Mouse (Mus musculus) hindbrain, embryonic 15.5 days (tissue): Measurements from ENCODE around the gene Sppl3. TPM values are rescaled to one million over a fixed set of nuclear protein-coding genes. Genes with fewer than 3 reads are reported as not detected.
A peak's percentile ranks its signal among the peaks of the same experiment; 100 is the strongest.

Experiments used
- ATAC-seq: fragments of 200-750 bp; cut with Nextera tagmentation; 2 replicates; pipeline ENCODE4 v1.8.0; 2017; ENCODE audit warnings: low read depth, moderate number of reproducible peaks, moderate TSS enrichment; ENCODE audit not compliant: low FRiP score
- H3K27ac ChIP-seq: fragments of 300-500 bp; sonication (generic); replicated peaks from 2 replicates; pipeline ENCODE4 v1.5.1; 2015; ENCODE audit warnings: mild to moderate bottlenecking, inconsistent platforms
- H3K27me3 ChIP-seq: fragments of 300-500 bp; sonication (generic); 2 replicates; pipeline ENCODE4 v1.6.1; 2015; ENCODE audit warnings: control low read depth, inconsistent platforms
- H3K36me3 ChIP-seq: fragments of 300-500 bp; sonication (generic); 2 replicates; pipeline ENCODE4 v1.6.1; 2015; ENCODE audit warnings: control low read depth, inconsistent platforms
- H3K4me1 ChIP-seq: fragments of 300-500 bp; sonication (generic); replicated peaks from 2 replicates; pipeline ENCODE4 v1.6.1; 2015; ENCODE audit warnings: control low read depth, inconsistent platforms
- H3K4me2 ChIP-seq: fragments of 300-500 bp; sonication (generic); 2 replicates; pipeline ENCODE4 v1.6.1; 2015; ENCODE audit warnings: moderate library complexity, mild to moderate bottlenecking, inconsistent platforms
- H3K4me3 ChIP-seq: fragments of 300-500 bp; sonication (generic); 2 replicates; pipeline ENCODE4 v1.5.1; 2015; ENCODE audit warnings: mild to moderate bottlenecking, inconsistent platforms
- H3K9ac ChIP-seq: fragments of 300-500 bp; sonication (generic); 2 replicates; pipeline ENCODE4 v1.6.1; 2015; ENCODE audit warnings: inconsistent platforms
- H3K9me3 ChIP-seq: fragments of 300-500 bp; sonication (generic); 2 replicates; pipeline ENCODE4 v1.6.1; 2016; ENCODE audit warnings: control low read depth, inconsistent platforms
- WGBS: fragments of 180-500 bp; shearing (Covaris S2); methylation state at CpG from one replicate; pipeline ENCODE4 v1.1.7; 2015; 5-methylcytosine and 5-hydroxymethylcytosine counted together
- polyA plus RNA-seq: library from polyadenylated mRNA; unstranded; fragments of >200 nt; fragmentation: Nextera tagmentation; extraction: Ambion mirVana; gene quantifications from 2 replicates; pipeline ENCODE4 v1.2.1, GENCODE M21; 2015

The Sppl3 gene
- polyA plus RNA-seq, 1 experiment from 2014 or later = 46.1 TPM

DNA sequence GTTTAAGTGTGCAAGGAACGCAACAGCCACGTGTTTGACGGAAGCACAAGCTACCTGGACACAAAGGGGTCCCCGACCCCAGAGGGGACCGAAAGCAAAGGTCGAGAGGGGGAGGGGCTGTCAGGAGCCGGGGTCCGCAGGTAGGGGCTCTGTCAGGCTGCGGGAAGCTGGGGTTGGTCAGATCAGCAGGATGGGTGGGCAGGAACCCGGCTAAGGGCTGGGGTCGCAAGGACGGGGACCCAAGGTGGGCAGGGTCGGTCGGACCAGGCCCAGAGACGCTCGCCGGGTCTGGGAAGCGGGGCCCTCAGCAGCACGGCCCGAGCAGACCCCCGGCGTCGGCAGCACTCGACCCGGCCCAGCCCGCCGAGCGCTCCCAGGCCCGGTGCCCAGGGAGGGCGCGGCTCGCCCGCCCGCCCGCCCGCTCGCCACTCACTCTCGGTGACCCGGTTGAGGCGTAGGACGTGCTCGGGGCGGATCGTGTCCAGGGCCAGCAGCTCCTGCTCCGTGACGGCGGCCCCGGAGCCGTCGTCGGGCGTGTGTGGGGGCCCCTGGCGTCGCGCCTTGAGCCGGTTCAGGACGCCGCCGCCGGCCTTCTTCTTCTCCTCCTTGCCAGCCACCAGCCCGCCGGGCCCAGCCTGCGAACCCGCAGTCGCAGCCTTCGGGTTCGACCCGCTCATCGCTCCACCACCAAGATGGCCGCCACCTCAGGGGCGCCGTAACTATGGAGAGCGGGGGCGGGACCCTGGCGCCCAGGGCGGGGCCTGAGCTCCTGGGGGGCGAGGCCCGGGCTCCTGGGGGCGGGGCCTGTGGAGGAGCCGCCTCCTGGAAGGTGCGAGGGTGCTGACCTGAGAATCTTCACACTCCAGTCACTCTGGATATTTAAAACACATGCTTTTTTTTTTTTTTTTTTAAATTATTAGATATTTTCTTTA lies 123.6 kb downstream of the Sppl3 start, which contains the start of gene Unc119b:
Gene Unc119b (minus strand): TSS at position 742 of the 932 bp plus-strand sequence.
- Histone ChIP-seq H3K4me3 (peak within 1 kb of the TSS; percentile 81), H3K4me1 (peaks cover 19% of the 10 kb centered on the region)
- WGBS = 0% methylated on average over 58 of the region's 81 CpGs

DNA sequence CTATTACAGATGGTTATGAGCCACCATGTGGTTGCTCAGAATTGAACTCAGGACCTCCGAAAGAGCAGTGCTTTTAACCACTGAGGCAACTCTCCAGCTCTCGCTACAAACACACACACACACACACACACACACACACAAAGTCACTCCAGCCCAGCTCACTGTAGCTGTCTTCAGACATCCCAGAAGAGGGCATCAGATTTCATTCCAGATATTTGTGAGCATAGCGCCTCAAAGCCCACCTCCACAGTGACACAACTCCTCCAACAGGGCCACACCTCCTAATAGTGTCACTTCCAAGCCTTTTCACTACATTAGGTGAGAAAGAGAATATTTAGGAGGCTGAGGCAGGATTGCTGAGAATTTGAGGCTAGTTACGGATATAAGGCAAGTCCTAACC lies 128.2 kb downstream of the Sppl3 start:
- Histone ChIP-seq H3K4me3 (no peak overlapping the region), H3K4me2 (no peak overlapping the region), H3K27ac (no peak overlapping the region), H3K36me3 (no peaks in the 10 kb centered on the region), H3K4me1 (peaks cover 11% of the 10 kb centered on the region), H3K27me3 (no peaks in the 10 kb centered on the region), H3K9ac (no peak overlapping the region), H3K9me3 (no peaks in the 10 kb centered on the region)
- ATAC-seq = no peak
- WGBS = 78% methylated on average over 4 of the region's 4 CpGs

More for the DNA sequence above, 123.6 kb downstream of the Sppl3 start, which contains the start of gene Unc119b:
- H3K9ac ChIP-seq = peak within 1 kb of the TSS; percentile 68
- peak; percentile 95 for ATAC-seq
- H3K9me3 ChIP-seq = no peaks in the 10 kb centered on the region
- H3K27ac ChIP-seq = peak within 1 kb of the TSS; percentile 66
- H3K27me3 ChIP-seq = no peaks in the 10 kb centered on the region
- peaks cover 8% of the 10 kb centered on the region for H3K36me3 ChIP-seq
- H3K4me2 ChIP-seq = peak within 1 kb of the TSS; percentile 85

DNA sequence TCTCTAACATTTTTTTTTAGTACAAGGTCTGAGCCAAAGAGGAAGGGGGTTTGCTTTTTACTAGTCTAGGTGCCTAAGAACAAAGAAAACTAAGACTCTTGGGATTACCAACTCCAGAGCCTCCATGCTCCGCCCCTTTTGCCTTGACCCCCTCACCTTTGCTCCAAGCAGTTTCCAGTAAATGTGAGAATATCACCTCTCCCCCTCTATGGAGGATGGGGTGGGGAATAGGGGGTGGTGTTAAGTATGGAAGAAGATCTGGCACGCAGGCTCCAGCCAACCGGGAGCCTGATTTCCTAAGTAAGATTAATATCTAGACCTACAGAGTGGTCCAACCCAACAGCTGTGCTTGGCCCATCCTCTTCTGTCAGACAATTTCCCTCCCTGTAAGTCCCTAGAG lies 129.8 kb downstream of the Sppl3 start:
- Histone ChIP-seq H3K27me3 (no peaks in the 10 kb centered on the region), H3K36me3 (0 out of 2 replicates have a peak, but pooled peaks cover 4% of the 10 kb centered on the region), H3K27ac (no peak overlapping the region), H3K9me3 (no peaks in the 10 kb centered on the region), H3K4me3 (no peak overlapping the region), H3K4me1 (peaks cover 10% of the 10 kb centered on the region), H3K4me2 (no peak overlapping the region), H3K9ac (no peak overlapping the region)
- no peak for ATAC-seq
- WGBS = 79% methylated on average over 3 of the region's 3 CpGs

DNA sequence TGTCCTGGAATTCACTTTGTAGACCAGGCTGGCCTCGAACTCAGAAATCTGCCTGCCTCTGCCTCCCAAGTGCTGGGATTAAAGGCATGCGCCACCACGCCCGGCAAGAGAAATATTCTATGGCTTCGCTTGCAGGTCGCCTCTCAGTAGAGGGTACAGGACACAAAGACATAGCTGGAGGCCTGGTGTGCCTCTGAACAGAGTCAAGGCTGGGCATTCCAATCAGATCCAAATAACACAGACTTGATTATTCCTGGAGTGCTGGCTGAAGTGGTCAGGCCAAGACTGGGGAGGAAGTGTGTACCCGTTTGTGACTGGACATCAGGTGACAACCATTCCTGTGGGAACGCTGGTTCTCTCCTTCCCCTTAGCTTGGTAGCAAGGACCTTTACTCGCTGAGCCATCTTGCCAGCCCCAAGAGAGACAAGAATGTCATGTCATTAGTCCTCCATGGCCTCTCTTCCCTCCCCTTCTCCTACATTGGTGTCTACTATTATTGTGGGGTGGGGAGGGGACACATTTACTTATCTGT lies 131.3 kb downstream of the Sppl3 start:
- H3K9me3 ChIP-seq = no peaks in the 10 kb centered on the region

DNA sequence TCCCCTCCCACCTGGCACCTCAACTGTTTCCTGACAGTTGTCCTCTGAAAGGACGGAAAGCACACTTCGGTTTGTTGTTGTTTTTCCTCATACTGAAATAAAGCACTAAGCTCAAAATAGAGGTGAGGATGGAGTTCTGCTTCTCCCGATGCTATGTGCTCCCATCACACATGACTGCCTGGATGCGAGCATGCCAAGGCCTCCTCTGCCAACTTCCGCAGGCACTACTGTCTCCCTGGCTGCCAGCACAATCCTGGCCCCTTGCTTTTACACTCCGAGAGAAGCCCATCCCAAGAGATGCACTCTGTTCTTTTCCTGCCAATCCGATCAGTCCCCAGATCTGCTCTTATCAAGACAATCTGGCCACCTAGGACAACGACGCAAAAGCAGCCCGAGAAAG lies 132.6 kb downstream of the Sppl3 start:
- no peaks in the 10 kb centered on the region for H3K9me3 ChIP-seq
- no peak overlapping the region for H3K9ac ChIP-seq
- peaks cover 10% of the 10 kb centered on the region for H3K4me1 ChIP-seq
- H3K36me3 ChIP-seq = peaks cover 24% of the 10 kb centered on the region
- no peak overlapping the region for H3K4me3 ChIP-seq
- WGBS = 72% methylated on average over 10 of the region's 10 CpGs
- H3K27ac ChIP-seq = peak overlapping the region; percentile 39; the same call in 1 of the 2 replicates
- ATAC-seq = no peak
- no peaks in the 10 kb centered on the region for H3K27me3 ChIP-seq
- no peak overlapping the region for H3K4me2 ChIP-seq

More for the DNA sequence above, 131.3 kb downstream of the Sppl3 start:
- Histone ChIP-seq H3K4me3 (no peak overlapping the region), H3K27me3 (no peaks in the 10 kb centered on the region), H3K36me3 (peaks cover 12% of the 10 kb centered on the region), H3K4me1 (peaks cover 10% of the 10 kb centered on the region), H3K4me2 (no peak overlapping the region), H3K9ac (no peak overlapping the region), H3K27ac (no peak overlapping the region)
- 86% methylated on average over 9 of the region's 9 CpGs for WGBS
- ATAC-seq = no peak

DNA sequence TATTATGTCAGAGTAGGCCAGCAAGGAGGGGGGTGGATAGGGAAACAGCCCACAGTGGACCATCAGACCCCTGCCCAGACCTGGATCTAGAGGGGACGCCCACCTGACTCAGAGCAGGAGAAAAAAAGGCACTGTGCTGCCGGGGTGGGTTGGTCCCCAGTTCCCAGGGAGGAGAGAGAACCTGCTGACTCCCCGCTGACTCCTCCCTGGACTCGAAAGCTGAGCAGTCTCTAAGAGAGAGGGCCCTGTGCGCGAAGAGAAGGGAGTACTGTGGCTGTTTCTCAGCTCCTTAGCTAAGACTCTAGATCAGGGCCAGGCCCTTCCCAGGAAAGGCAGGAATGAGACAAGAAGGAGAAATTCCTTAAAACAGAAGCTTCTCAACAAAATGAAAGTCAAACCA lies 133.5 kb downstream of the Sppl3 start:
- WGBS = 73% methylated on average over 6 of the region's 6 CpGs

DNA sequence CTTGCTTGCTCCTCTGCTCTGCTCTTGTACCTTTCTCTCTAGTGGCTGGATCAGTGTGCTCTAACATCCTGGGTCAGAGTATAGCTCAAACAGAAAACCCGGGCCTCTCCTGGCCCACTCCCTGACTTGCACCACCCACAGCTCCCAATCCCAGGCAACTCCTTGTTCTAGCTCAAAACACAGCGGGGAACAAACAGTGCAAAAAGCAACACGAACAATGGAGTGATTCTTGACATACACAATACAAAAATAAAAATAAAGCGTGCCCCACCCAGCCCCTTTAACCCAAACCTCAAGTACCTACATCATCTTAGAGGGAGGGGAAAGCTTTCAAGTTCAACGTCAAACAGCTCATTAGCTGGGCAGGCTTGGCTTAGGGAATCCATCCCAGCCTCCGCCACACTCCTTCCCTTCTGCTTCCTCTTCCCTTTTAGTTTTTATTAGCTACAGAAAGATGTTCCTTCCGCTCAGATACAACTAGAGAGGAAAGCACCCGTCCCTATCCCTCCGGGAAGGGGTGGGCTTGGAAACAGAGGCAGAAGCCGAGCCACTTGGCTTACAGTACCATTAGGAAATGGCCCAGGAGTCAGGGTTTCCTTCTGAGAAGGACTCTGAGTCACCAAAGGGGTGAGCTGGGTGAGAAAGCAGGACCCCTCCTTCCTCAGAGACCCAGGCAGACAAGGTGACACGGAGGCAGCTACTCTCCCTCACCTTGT lies 134.5 kb downstream of the Sppl3 start:
- Histone ChIP-seq H3K4me2 (no peak overlapping the region), H3K36me3 (peaks cover 38% of the 10 kb centered on the region), H3K4me1 (peaks cover 10% of the 10 kb centered on the region), H3K4me3 (no peak overlapping the region), H3K9ac (no peak overlapping the region), H3K9me3 (no peaks in the 10 kb centered on the region), H3K27ac (no peak overlapping the region), H3K27me3 (no peaks in the 10 kb centered on the region)
- WGBS = 72% methylated on average over 11 of the region's 11 CpGs
- no peak for ATAC-seq

More for the DNA sequence above, 133.5 kb downstream of the Sppl3 start:
- Histone ChIP-seq H3K4me3 (no peak overlapping the region), H3K27me3 (no peaks in the 10 kb centered on the region), H3K9me3 (no peaks in the 10 kb centered on the region), H3K36me3 (peaks cover 28% of the 10 kb centered on the region), H3K27ac (no peak overlapping the region), H3K9ac (no peak overlapping the region), H3K4me1 (peaks cover 10% of the 10 kb centered on the region), H3K4me2 (no peak overlapping the region)
- ATAC-seq = no peak

DNA sequence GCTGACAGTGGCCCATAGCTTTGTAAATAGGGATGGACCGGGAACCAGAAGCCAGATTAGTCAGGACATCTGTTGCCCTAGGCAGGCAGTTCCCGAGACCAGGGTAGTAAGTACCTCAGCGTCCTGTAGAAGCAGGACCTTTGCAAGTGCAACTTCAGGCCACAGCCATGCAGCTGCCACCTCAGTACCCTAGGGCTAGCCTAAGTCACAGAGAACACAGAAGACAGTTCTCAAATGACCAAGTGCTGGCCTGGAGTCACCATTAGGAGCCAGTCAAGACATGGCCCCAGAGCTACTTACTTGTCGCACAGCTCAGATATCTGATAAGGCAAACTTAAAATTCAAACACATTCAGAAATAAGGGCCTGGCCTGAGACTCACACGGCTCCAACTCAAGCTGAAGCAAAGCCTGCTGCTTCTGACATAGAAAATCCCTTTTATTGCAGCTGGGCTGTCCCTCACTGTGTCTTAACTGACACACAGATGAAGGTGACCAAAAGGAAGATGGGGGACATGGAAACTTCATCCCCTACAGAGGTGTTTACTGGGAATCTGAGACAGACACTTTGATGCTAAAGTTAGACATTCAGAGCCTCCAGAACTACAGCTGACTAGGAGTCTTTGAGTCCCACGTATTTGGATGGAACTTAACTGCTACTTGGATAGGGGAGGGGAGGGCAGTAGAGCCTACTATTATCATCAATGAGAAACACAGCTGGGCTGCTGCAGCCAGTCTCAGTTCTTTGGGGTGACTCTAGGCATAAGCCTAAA lies 135.2 kb downstream of the Sppl3 start:
- no peak overlapping the region for H3K27ac ChIP-seq
- WGBS = 85% methylated on average over 6 of the region's 6 CpGs
- H3K4me1 ChIP-seq = peaks cover 10% of the 10 kb centered on the region
- H3K9ac ChIP-seq = no peak overlapping the region
- H3K36me3 ChIP-seq = peaks cover 40% of the 10 kb centered on the region
- H3K27me3 ChIP-seq = no peaks in the 10 kb centered on the region
- no peaks in the 10 kb centered on the region for H3K9me3 ChIP-seq
- no peak overlapping the region for H3K4me3 ChIP-seq
- ATAC-seq = no peak
- H3K4me2 ChIP-seq = no peak overlapping the region

DNA sequence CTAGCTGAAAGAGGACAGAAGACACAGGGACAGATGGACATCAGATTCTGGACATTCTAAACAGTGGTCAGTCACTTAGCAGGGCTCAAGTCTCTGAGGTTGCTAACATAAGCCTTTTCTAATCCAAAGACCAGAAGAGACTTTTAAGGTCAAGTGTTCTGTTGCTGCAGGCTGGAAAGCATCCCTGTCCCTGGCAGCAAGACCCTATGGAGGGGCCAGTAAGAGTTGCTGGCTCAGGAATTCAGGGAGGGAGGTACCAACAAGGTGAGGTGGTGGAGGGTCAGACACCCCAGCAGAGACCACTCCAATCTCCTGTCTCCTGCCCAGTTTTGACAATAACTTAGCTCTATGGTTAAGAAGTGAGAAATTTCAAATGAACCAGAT lies 135.8 kb downstream of the Sppl3 start:
- H3K9ac ChIP-seq = no peak overlapping the region

DNA sequence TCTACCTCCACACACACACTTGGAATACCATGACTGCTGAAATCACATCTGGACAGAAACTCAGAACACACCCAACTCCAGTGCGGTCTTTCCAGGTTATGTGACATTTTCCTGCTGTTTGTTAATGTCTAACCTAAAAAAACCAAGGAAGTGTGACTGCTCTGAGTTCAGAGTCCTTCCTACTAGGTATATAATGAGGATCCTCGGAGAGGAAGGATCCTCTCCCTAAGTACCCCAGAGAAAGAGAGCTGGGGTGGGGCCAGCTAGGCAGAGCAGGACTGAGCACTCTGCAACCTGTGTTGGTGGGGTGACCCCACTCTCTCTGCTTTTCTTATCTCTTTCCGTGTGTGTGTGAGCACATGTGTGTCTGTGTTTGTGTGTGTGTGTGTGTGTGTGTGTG lies 136.5 kb downstream of the Sppl3 start:
- peaks cover 13% of the 10 kb centered on the region for H3K4me1 ChIP-seq
- H3K36me3 ChIP-seq = peaks cover 40% of the 10 kb centered on the region
- H3K4me3 ChIP-seq = no peak overlapping the region
- H3K9ac ChIP-seq = no peak overlapping the region
- H3K27me3 ChIP-seq = no peaks in the 10 kb centered on the region
- ATAC-seq = no peak
- WGBS = 94% methylated on average over 3 of the region's 3 CpGs
- H3K4me2 ChIP-seq = no peak overlapping the region
- H3K27ac ChIP-seq = no peak overlapping the region
- no peaks in the 10 kb centered on the region for H3K9me3 ChIP-seq

More for the DNA sequence above, 135.8 kb downstream of the Sppl3 start:
- Histone ChIP-seq H3K4me2 (no peak overlapping the region), H3K36me3 (peaks cover 40% of the 10 kb centered on the region), H3K4me1 (peaks cover 10% of the 10 kb centered on the region), H3K27ac (no peak overlapping the region), H3K4me3 (no peak overlapping the region), H3K27me3 (no peaks in the 10 kb centered on the region), H3K9me3 (no peaks in the 10 kb centered on the region)
- ATAC-seq = no peak

DNA sequence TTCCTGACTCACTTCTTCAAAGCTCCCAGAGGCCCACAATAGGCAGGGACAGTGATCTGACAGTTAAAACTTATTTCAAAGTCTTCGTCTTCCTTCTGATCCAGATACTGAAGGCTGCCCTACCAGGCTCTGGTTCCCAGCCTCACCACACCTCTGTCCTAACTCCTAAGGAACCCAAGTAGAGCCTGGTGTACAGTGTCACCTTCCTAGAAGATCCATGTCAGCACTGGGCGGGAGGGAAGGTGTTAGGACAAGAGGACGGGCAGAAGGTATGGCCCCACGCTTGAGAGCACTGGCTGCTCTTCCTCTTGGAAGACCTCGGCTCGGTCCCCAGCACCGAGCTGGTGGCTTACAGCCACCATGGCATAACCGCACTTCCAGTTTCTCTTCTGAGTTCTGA lies 137.4 kb downstream of the Sppl3 start:
- Histone ChIP-seq H3K4me3 (no peak overlapping the region), H3K9me3 (no peaks in the 10 kb centered on the region), H3K27ac (no peak overlapping the region), H3K4me2 (no peak overlapping the region), H3K9ac (no peak overlapping the region), H3K4me1 (peaks cover 18% of the 10 kb centered on the region), H3K27me3 (no peaks in the 10 kb centered on the region), H3K36me3 (peaks cover 40% of the 10 kb centered on the region)
- 94% methylated on average over 8 of the region's 8 CpGs for WGBS
- ATAC-seq = no peak
